Mouse (Mus musculus) erythroblast, embryonic 14.5 days (primary cell): ENCODE data around the gene Myef2.

Source experiments
- GATA1 ChIP-seq: IDR thresholded peaks from 2 replicates; pipeline ENCODE4 v1.6.1; 2012; ENCODE audit warnings: low read length, inconsistent platforms, mixed read lengths
- TAL1 ChIP-seq: IDR thresholded peaks from 3 replicates; pipeline ENCODE4 v1.6.1; 2012; ENCODE audit warnings: low read length, inconsistent platforms, mixed read lengths

- TF ChIP-seq TAL1 (no peak), GATA1 (no peak)
Measured at GRCm38 (mm10) chr2:125162012-125162470, 38.6 kb upstream of the Myef2 start.
